Mouse (Mus musculus): ENCODE measurements around the gene Camta1.
A peak's percentile ranks its signal among the peaks of the same experiment; 100 is the strongest.

Camta1 gene

DNA sequence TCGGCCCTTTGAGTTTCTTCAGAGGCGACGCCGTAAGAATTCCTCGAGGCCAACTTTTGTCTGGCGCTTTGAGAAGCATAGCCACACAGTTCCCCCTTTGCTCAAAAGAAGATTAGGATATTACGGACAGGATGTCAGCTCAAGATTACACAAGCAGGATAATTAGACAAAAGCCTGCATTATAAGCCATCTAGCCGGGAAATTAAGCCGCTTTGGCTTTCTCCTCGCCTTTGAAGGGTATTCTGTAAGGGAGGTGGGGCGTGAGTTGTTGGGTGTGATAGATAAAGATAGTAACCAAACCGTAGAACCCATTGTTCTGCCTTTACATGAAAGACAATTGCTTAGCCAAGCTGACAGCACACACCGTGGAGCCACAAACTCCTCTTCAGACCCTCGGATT lies 579.6 kb downstream of the Camta1 start:
- DNase-seq (ENCODE audit: low spot score in 2 of 2) = no peak

DNA sequence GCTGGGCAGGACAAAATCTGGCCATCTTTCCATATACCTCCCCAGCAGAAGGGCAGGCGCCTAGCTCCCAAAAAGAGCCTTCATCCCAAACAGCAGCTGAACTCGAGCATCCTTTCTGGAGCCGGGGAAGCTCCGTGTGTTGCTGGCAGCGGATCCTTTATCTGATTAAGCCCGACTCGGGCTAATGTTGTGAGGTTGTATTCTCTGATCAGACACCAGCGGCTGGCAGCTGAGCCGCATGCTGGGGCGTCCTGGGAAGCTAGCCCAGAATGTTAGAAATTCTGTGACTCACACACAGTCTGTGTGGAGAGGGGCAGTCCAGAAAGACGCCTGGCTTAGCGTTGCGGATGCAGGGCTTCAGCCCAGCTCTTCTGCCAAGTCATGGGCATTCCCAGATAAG lies 586.4 kb downstream of the Camta1 start:
- DNase-seq (ENCODE audit: low spot score in 2 of 2) = peak; percentile 31 to 88

DNA sequence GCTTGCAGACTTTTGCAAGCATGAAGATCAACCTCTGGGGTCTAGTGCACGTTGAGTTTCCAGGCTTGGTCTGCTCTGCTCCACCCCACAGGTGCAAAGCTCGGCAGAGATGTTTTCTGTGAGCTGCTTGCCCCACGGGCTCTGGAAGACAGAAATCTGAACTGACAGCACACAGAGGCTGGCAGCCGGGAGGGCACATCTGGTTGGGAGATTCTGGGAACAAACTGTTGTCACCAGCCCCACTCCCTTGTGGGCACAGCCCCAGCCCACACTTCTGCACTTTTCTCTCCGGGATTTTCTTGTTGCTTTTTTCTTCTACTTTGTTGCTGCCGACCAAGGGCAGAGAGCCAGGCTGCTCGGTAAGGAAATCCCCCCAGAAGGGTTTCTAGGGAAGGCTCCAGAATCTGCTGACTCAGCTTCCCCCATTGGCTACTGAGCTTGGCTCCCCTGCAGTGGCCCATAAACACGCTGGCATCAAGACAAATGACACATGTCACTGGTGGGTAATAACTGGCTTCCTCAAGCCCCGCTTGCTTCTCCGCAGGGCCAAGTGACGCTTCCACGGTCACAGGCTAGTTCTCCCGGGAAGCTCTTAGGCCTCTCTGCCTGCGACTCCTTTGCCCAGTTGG lies 597.8 kb downstream of the Camta1 start:
- DNase-seq (ENCODE audit: low spot score in 2 of 2) = no peak

DNA sequence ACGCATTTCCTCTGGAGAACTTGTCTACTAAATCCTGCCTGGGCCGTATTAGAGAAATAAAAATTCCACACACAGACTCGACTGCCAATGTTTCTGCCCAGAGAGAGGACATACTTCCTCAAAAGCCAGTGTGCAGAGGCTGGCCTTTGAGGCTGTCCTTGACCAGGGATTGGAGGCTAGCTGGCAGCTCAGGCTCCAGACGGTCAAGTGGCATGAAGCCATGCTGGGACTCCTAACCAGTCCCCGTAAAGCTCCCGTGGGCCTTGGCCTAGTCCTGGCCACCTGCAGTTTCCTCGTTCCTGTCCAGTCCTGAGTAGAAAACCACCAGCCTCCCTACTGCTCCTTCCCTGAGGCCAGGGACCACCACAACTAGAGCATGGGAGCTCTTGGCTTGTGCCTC lies 598.6 kb downstream of the Camta1 start:
- no peak for DNase-seq (ENCODE audit: low spot score in 2 of 2)

GRCm38 (mm10) chr4:151256622-151257021 lies 605.1 kb downstream of the Camta1 start:
- DNase-seq (ENCODE audit: low spot score in 2 of 2) = no peak

GRCm38 (mm10) chr4:151250824-151251223 lies 610.9 kb downstream of the Camta1 start:
- no peak for DNase-seq (ENCODE audit: low spot score in 2 of 2)

- DNase-seq (ENCODE audit: low spot score in 2 of 2) = no peak
Measured at GRCm38 (mm10) chr4:151245068-151245797, 616.4 kb downstream of the Camta1 start.

- no peak for DNase-seq (ENCODE audit: low spot score in 2 of 2)
Measured at GRCm38 (mm10) chr4:151243445-151243844, 618.2 kb downstream of the Camta1 start.

GRCm38 (mm10) chr4:151242751-151243150 lies 618.9 kb downstream of the Camta1 start:
- DNase-seq (ENCODE audit: low spot score in 2 of 2) = no peak

- no peak for DNase-seq (ENCODE audit: low spot score in 2 of 2)
Measured at GRCm38 (mm10) chr4:151240465-151240864, 621.2 kb downstream of the Camta1 start.

GRCm38 (mm10) chr4:151238970-151239684 lies 622.5 kb downstream of the Camta1 start:
- no peak for DNase-seq (ENCODE audit: low spot score in 2 of 2)

DNA sequence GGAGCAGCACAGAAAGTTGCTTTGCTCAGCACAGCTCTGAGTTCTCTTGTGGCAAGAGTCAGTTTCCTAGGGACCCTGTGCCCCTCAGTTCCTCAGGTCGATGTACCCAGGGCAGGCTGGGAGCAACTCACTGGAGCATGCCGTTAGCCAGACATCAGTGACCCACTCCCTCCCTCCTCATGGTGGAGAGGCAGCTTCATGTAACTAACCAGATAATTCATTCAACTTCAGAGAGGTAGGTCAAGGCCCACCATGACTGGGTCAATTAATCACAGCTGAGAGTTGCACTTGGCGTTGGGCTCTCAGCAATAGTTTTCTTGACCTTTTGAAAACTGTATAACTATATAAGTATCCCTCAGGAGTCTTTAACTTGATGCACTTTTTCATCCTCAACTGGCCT lies 624.2 kb downstream of the Camta1 start:
- DNase-seq (ENCODE audit: low spot score in 2 of 2) = no peak

GRCm38 (mm10) chr4:151234981-151235380 lies 626.7 kb downstream of the Camta1 start:
- DNase-seq (ENCODE audit: low spot score in 2 of 2) = peak in 1 of 2 experiments; percentile 25

DNA sequence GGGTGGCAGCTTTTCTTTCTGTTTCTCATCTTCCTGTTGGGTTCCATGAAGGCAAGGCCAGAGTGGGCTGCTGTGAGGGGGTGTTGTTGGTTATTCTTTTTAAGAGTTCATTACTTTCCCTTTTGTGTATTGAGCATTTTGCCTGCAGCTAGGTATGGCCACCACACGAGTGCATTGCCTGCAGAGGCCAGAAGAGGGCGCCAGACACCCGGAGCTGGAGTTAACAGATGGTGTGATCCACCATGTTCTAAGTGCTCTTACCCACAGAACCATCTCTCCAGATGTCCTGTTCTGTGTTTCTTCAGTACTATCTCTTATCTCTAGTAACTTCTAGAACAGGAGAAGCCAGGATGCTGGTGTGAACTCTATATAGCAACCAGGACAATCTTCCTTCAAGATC lies 629.6 kb downstream of the Camta1 start:
- DNase-seq (ENCODE audit: low spot score in 2 of 2) = no peak

- no peak for DNase-seq (ENCODE audit: low spot score in 2 of 2)
Measured at GRCm38 (mm10) chr4:151229073-151229472, 632.6 kb downstream of the Camta1 start.

- DNase-seq (ENCODE audit: low spot score in 2 of 2) = no peak
Measured at GRCm38 (mm10) chr4:151226496-151226895, 635.2 kb downstream of the Camta1 start.

- DNase-seq (ENCODE audit: low spot score in 2 of 2) = peak; percentile 58 to 81
Measured at GRCm38 (mm10) chr4:151224017-151224416, 637.7 kb downstream of the Camta1 start.

DNA sequence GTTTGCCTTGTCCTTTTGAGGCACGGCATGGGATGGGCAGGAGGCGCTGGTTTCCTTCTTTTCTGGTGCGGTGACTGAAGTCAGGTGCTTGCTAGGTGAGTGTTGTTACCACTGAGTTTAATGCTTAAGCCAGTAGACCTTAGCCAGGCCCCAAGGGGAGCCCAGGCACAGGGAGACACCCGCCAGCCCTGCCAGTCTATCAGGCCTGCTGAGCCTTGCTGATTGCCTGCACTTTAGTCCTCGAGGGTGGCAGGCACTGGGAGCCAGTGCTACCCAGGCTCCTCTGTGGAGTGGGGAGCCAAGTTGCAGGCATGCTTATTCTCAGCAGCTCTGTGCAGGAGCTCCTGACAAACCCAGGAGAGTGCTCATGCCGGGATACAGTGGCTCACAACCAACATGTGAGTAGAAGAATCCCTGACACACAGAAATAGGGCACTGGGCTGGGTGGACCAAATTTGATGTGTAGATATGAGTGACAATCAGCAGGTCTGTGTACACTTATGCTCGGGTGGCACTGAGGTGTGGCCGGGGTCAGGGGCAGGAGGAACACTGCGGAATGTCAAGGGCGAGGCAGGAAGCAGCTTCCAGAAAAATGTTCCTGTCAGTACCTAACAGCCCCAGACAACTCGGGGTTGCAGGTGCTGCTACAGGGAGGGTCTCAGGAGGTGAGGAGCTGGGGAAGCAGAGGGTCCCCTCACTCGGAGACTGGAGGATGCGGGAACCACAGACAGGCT lies 638.2 kb downstream of the Camta1 start:
- DNase-seq (ENCODE audit: low spot score in 2 of 2) = no peak

GRCm38 (mm10) chr4:151222635-151223034 lies 639.0 kb downstream of the Camta1 start:
- DNase-seq (ENCODE audit: low spot score in 2 of 2) = no peak

DNA sequence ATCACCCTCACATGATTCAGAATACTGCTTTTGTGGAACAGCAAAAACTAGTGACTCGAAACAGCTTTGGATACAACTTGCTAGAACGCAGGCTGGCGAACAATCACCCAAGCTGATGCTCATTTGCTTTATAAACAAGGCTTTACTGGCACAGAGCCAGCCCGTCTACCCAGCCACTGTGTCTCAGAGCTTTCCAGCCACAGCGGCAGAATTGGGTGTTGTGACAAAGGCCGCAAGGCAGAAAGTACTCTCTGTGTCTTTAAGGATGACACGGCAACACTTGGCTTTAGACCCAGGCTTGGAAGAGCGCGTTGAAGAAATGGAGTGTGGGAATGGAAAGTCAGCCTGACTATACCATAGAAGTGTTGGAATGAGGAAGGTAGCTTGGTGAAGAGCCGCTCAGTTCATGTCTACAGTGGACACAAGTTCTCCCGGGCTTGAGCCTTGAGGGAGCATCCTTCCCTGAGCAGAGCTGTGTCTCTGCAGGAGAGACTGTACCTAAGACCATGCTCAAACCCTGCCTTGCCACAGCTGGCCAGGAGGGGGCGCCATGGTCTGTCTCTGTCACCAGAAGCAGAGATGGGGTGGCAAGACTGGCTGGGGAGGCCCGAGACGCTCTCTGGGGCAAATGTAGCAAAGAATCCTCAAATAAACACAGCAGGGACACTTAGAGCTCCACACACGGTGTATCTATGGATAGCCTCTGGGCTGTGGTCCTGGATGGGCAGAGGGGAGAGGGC lies 645.0 kb downstream of the Camta1 start:
- DNase-seq (ENCODE audit: low spot score in 2 of 2) = no peak

GRCm38 (mm10) chr4:151215866-151216265 lies 645.8 kb downstream of the Camta1 start:
- no peak for DNase-seq (ENCODE audit: low spot score in 2 of 2)

Measured in left cerebral cortex, adult 9 months (tissue).